Comparison of ENCODE assay signal across 20 mouse cellular contexts in the genomic region with DNA sequence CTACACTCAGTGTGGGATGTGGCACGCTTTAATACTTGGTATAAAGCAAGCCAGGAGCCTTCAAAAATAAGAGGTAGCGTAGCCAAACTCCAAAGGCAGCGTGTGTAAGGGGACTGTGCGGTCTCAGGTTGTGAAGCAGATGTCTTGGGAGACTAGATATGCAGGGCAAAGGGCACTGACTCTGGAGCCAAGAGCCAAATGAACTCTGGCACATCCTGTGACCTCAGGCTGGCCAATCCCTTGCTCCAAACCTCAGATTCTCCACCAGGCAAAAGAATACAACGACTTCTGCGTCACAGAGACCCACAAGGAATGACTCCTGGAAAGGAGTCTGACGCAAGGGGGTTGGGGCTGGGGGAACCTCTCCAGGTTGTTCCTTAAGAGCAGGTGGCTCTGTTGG. TPM values are rescaled to one million over a fixed set of nuclear protein-coding genes. Genes with fewer than 3 reads are reported as not detected.
DNase-seq lines count a peak whose midpoint lies in the region; ATAC-seq and TF ChIP-seq lines count a peak whose summit lies in the region.
"Had no signal": no experiment of that assay in that cellular context is flagged by ENCODE, and none has a peak within 500 bp of the region (broad histone marks: within the 10 kb centered on the region; RNA-seq: fewer than 3 reads in every experiment).

No protein-coding gene starts in this region.

- TF ChIP-seq EP300 in lung, postnatal 0 days (IDR thresholded peaks at IDR 0.05): no peak

- peak; percentile 63 for DNase-seq in kidney, adult 18-20 months
- DNase-seq in lung, postnatal 0 days (ENCODE audit: low spot score): no peak
- no peak for DNase-seq in lung, postnatal 25 days (ENCODE audit: low spot score)
- peak; percentile 61 for DNase-seq in kidney, postnatal 14 days
- DNase-seq in right cerebral cortex, postnatal 10 days (ENCODE audit: low spot score in 2 of 2): no peak
- DNase-seq: adrenal gland, adult 8-10 months; adrenal gland, postnatal 36 days; cerebellum, adult 2 months; cerebellum, postnatal 10 days; forebrain, postnatal 0 days; gastrocnemius, postnatal 36 days; heart, adult 11 months; heart, postnatal 36 days had no signal

- H3K36me3 ChIP-seq in kidney, embryonic 15.5 days: no peaks in the 10 kb centered on the region
- H3K36me3 ChIP-seq in lung, postnatal 0 days (ENCODE audit: insufficient read depth, low read length): no peaks in the 10 kb centered on the region
- H3K36me3 ChIP-seq in hindbrain, embryonic 12.5 days: no peaks in the 10 kb centered on the region
- H3K36me3 ChIP-seq: embryonic facial prominence, embryonic 10.5 days; heart, embryonic 13.5 days had no signal

- no peak for ATAC-seq in kidney, embryonic 15.5 days (replicated peaks; ENCODE audit: low FRiP score)
- peak; percentile 2; the same call in 1 of the 2 replicates for ATAC-seq in lung, postnatal 0 days
- no peak for ATAC-seq in hindbrain, embryonic 12.5 days (ENCODE audit: low FRiP score)
- ATAC-seq: forebrain, embryonic 13.5 days; forebrain, postnatal 0 days; hindbrain, embryonic 16.5 days had no signal

- peaks cover 14% of the 10 kb centered on the region for H3K4me1 ChIP-seq in kidney, embryonic 15.5 days
- H3K4me1 ChIP-seq in lung, postnatal 0 days (ENCODE audit: insufficient read depth, low read depth, low read length): no peaks in the 10 kb centered on the region
- peaks cover 10% of the 10 kb centered on the region for H3K4me1 ChIP-seq in hindbrain, embryonic 12.5 days

- WGBS in kidney, embryonic 15.5 days: 79% methylated on average over 7 of the region's 7 CpGs
- 67% methylated on average over 7 of the region's 7 CpGs for WGBS in lung, postnatal 0 days
- WGBS in hindbrain, embryonic 12.5 days: 81% methylated on average over 7 of the region's 7 CpGs

- no peak overlapping the region for H3K4me3 ChIP-seq in kidney, embryonic 15.5 days (replicated peaks)
- H3K4me3 ChIP-seq in lung, postnatal 0 days (ENCODE audit: low read depth, low read length): no peak overlapping the region
- no peak overlapping the region for H3K4me3 ChIP-seq in hindbrain, embryonic 12.5 days
- H3K4me3 ChIP-seq: embryonic facial prominence, embryonic 10.5 days; forebrain, embryonic 13.5 days; heart, embryonic 13.5 days had no signal

- H3K27me3 ChIP-seq in kidney, embryonic 15.5 days: peaks cover 6% of the 10 kb centered on the region
- no peaks in the 10 kb centered on the region for H3K27me3 ChIP-seq in lung, postnatal 0 days (replicated peaks; ENCODE audit: insufficient read depth, low read length)
- peaks cover 7% of the 10 kb centered on the region for H3K27me3 ChIP-seq in hindbrain, embryonic 12.5 days
- H3K27me3 ChIP-seq: CH12.LX had no signal

- H3K4me2 ChIP-seq in kidney, embryonic 15.5 days: no peak overlapping the region
- no peak overlapping the region for H3K4me2 ChIP-seq in lung, postnatal 0 days (replicated peaks; ENCODE audit: low read depth, low read length)
- H3K4me2 ChIP-seq in hindbrain, embryonic 12.5 days (replicated peaks): no peak overlapping the region
- H3K4me2 ChIP-seq: forebrain, embryonic 13.5 days; heart, embryonic 13.5 days had no signal

- no peak for TF ChIP-seq CTCF in lung, postnatal 0 days (IDR thresholded peaks at IDR 0.05)

- no peaks in the 10 kb centered on the region for H3K9me3 ChIP-seq in kidney, embryonic 15.5 days (replicated peaks)
- H3K9me3 ChIP-seq in lung, postnatal 0 days (ENCODE audit: low read length): no peaks in the 10 kb centered on the region
- no peaks in the 10 kb centered on the region for H3K9me3 ChIP-seq in hindbrain, embryonic 12.5 days (replicated peaks)
- H3K9me3 ChIP-seq: embryonic facial prominence, embryonic 10.5 days; forebrain, embryonic 13.5 days; heart, embryonic 13.5 days had no signal

- no peak overlapping the region for H3K9ac ChIP-seq in kidney, embryonic 15.5 days
- no peak overlapping the region for H3K9ac ChIP-seq in lung, postnatal 0 days (replicated peaks; ENCODE audit: low read depth)
- no peak overlapping the region for H3K9ac ChIP-seq in hindbrain, embryonic 12.5 days
- H3K9ac ChIP-seq: forebrain, embryonic 13.5 days; forebrain, postnatal 0 days; heart, embryonic 13.5 days had no signal

- no peak overlapping the region for H3K27ac ChIP-seq in kidney, embryonic 15.5 days
- H3K27ac ChIP-seq in lung, postnatal 0 days (ENCODE audit: low read length): no peak overlapping the region
- no peak overlapping the region for H3K27ac ChIP-seq in hindbrain, embryonic 12.5 days
- H3K27ac ChIP-seq: embryonic facial prominence, embryonic 10.5 days; forebrain, embryonic 13.5 days; heart, embryonic 13.5 days had no signal

RNA-seq across cellular contexts. Expression of a gene that starts 28.1 kb away (rescaled TPM):
- polyA plus RNA-seq in kidney, embryonic 15.5 days (2015; fragmentation: Nextera tagmentation; extraction: Ambion mirVana): 2.5 and 4.3 TPM in 2 replicates
- 19.5 and 20.6 TPM in 2 replicates for polyA plus RNA-seq in lung, postnatal 0 days (2015; fragmentation: Nextera tagmentation; extraction: Ambion mirVana)
- 9.8 and 10.7 TPM in 2 replicates for polyA plus RNA-seq in hindbrain, embryonic 12.5 days (2016; fragmentation: Nextera tagmentation; extraction: Ambion mirVana)

RNA-seq across cellular contexts. Expression of a gene that starts 43.9 kb away (rescaled TPM):
- 1,128 and 1,268 TPM in 2 replicates for polyA plus RNA-seq in kidney, embryonic 15.5 days (2015; fragmentation: Nextera tagmentation; extraction: Ambion mirVana)
- polyA plus RNA-seq in lung, postnatal 0 days (2015; fragmentation: Nextera tagmentation; extraction: Ambion mirVana): 277 and 284 TPM in 2 replicates
- polyA plus RNA-seq in hindbrain, embryonic 12.5 days (2016; fragmentation: Nextera tagmentation; extraction: Ambion mirVana): 615 and 624 TPM in 2 replicates

Comparison
In these comparisons a context has a peak if more than half of its experiments do, and no peak if none do; other contexts are left out.
1. DNase-seq: peak in kidney, adult 18-20 months (single experiment) and kidney, postnatal 14 days (single experiment); none in lung, postnatal 0 days (single experiment), lung, postnatal 25 days (single experiment) and right cerebral cortex, postnatal 10 days (0 of 2).